Mouse (Mus musculus) cerebellum, adult 9-10 months (tissue): Measurements from ENCODE around the gene Syn2.

Experiments used
- DNase-seq: peaks from one replicate; pipeline ENCODE4 v3.0.0; 2022

The Syn2 gene

DNA sequence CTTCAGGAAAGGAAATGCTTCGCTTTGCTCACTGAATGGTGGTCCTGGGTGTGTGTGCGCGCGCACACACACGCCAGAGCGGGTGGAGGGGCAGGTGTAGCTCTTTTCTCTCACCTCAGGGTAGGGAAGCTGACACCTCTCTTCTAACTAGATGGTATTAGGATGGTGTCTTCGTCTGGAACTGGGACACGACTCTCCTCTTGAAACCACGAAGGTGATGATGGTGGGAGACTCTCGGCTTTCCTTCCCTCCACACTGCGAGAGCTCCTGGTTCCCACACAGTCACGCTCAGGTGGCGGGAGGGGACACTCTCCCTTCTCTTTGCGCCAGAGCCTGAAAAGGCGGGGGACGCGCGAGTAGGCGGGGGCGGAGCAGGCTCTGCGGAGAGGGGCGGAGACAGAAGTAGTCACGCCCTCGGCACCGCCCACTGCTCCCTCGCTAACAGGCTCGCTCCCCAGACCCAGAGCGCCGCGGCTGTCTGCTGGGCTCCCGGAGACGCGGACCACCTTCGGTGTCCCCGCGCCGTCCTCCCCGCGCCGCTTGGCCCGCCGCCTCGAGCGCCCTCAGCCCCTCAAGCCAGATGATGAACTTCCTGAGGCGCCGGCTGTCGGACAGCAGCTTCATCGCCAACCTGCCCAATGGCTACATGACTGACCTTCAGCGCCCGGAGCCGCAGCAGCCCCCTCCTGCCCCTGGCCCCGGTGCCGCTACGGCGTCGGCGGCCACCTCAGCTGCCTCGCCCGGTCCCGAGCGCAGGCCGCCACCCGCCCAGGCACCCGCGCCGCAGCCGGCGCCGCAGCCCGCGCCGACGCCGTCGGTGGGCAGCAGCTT, at the start of gene Syn2:
Gene Syn2 (plus strand): TSS at position 402 of the 831 bp plus-strand sequence.
- DNase-seq: peak; percentile 97

DNA sequence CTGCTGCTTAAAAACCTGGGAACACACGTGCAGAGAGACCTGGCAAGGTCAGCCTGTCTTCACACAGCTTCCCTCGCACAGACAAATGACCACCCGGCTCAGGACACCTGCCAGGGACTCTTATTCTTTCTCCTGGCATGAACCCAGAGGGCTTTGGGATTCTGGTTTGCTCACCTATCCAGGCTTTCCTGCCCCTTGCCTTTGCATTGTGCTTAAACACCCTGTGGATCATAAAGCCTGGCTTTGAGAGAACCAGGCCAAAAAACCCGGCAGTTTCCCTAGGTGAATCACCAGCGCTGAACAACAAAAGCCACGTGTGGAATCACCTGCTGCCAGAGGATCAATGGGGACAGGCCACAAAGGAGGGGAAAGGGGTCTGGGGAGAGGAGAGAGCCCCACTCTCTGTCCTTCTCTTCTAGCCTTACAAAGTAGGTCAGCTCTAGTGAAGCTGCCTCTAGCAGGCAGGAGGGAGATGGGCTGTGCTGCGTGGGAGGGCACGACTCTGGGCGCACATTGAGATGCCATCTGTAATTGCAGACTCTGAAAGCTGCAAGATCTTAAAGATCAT, 49.3 kb upstream of the Syn2 start:
- peak; percentile 90 for DNase-seq

DNA sequence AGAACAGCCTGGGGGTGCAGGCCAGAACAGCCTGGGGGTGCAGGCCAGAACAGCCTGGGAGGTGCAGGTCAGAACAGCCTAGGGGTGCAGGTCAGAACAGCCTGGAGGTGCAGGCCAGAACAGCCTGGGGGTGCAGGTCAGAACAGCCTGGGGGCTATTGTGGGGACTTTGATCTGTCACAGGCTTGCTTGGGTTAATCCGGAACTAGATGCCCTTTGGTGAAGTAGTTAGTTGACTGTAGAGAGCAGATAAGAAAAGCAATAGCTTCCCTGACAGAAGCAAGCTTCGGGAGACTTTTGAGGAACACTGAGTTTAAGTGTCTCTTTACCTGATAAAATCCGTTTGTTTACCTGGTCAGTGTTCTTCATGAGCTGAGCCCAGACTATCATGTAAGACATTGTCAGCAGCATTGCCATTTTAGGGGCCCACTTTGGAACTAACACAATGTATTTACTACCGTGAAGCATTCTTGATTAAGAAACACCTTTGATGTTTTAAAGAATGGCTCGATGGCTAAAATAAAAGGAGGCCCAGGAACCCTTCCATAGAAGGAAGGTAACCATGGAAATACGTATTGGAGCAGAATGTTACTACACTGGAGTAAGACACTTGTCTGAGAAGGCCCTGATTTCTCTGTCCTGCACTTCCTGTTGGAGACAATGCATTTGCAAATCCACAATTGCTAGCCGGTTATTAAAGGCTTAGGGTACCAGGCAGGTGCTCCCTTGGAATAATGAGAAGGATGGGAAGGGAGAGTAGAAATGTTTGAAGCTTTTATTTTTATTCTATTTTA, 46.2 kb upstream of the Syn2 start:
- DNase-seq: no peak

DNA sequence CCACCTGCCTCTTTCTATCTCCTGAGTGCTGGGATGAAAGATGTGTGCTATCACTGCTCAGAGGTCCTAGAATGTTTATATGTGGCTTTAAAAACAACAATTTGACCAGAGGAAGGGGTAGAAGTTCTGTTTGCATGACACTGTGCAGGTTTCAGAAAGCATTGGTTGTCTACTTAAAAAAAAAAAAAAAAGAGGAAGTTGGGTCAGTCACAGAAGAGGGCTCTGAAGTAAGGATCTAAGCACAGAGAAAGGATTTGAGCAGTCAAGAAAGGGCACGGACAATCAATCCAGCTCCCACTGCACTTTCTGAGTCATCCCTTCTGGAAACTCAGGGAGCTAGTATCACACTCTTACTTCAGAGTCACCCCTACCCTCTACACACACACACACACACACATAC, 43.0 kb upstream of the Syn2 start:
- DNase-seq: no peak

DNA sequence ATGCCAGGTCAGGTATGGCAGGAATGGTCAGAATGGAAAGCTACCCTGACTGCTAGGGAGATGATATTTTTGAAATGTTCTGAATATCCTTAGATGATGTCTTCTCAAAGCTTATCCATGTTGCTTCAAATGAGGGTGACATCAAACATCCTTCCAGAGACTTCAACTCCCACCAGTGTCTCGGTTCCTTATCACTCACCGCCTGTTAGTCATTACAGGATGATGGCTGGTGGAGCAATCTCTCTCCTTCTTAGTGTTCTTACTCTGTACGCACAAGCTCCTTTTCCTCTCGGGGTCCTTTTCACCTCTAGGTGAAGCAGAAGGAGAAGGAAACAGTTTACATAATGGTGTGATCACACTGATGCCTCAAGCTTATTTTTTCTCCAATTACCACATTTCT, 32.2 kb upstream of the Syn2 start:
- no peak for DNase-seq

DNA sequence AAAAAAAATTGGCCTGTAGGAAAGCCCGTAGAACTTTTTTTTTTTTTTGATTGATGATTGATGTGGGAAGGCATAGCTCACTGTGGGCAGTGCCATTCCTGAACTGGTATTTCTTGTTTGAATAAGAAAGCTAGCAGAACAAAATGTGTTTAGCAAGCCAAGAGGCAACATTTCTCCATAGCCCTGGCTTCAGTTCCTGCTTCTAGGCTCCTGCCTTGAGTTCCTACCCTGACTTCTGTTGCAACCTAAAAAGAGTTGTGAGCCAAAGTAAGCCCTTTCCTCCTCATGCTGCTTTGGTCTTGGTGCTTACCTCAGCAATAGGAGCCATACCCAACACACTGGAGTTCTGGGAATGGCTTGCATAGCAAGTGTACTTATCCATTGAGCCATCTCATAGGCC, 23.3 kb upstream of the Syn2 start:
- no peak for DNase-seq

DNA sequence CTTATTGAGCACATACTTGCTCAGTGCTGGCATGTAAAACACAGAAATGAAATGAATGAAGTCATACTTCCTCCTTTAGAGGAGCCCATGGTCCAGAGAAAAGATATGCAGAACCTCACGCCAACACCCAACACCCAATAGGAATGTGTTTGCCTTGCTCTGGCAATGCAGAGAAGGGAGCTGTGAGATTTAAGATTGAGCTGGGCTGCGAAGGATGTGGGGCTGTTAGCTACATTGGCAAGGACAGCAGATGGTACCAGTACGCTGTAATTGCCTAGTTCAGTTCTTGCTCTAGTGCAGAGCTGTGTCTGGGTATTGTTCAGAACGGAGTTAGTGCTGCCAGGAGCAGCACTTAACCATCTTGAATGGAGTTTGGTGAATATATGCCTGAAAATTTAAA, 12.5 kb upstream of the Syn2 start:
- no peak for DNase-seq

DNA sequence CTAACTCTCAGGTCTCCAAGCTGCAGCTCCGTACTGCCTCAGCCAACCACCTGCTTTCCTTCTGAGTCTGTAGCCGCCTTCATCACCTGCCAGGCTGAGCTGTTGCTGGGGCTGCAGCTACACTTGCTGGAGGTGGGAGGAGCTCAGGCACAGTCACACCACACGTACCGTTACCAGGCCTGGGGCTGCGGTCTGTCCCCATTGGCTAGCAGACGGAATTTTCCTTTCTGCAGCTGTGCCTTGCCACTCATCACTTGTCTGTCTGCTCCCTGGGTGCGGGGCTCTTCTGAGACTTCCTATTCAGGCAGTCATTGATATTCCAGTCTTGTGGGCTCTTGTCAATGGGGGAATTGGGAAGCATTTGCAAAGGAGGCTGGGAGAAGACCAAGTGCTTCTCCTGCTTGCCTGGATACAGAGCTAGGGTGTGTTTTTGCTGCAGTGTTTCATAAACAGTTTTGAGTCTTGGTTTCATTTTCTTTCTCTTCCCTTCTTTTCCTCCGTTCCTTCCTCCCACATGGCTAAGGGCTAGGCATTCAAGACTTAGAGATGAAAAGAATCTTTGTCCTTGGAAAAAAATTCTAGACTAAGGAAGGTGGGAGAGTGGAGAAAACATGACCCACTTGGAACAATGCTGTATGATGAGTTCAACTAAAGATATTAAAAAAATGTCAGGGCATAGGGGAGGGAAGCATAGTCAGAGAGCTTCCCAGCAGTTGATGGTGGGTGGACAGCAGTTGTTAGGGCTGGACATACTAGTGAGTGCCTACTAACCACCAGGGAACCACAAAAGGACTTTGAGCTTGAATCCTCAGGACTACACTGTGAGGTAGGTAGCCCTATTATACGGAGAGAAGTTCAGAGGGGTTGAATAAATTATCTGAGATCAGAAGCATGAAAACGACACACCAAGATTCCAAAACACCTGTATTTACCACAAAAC, 11.2 kb upstream of the Syn2 start:
- peak; percentile 49 for DNase-seq

DNA sequence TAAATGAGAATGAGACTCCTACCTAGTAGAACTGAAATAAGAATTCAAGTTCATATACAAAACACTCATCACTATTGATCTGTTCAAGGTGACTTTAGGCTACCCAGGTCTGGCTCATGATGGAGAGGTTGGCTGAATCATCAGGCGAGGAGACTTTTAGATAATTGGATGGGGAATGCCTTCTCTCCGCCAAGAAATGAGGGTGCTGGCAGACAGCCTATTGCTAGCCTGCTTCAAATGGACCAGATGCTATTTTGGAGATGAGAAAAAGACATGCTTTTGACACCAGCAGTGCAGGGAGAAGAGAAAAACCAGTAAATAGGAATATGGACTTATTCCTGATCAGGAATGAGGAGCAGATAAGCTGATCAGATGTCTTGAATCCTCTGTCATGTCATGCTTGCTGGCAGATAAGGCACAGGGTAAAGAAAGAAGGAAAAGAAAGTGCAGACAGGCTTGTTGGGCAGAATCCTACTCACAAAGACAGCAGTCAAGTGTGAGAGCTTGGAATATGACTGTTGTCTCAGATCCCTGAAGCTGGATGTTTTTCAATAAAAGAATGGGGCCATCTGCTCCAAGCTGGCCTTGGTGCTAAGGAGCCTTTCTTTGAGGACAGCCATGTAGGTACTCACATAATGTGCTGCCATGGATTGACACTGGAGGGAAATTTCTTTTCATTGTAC, 9.9 kb upstream of the Syn2 start:
- peak; percentile 97 for DNase-seq

DNA sequence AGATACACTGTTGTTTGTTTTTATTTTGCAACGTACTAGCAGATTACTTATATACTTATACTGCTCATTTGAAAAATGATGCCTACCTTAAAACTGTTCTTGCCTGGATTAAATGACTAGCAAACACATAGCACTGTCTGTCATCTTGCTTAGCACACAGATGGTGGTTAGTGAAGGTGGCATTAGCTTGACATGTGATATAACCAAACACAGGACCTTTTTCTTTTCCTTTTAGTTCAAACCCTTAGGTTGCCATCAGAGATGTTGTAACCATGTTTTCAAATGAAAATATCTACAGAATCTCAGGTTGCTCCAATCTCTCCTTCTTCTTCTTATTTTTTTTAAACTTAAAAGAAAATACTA, 9.4 kb upstream of the Syn2 start:
- DNase-seq: no peak

DNA sequence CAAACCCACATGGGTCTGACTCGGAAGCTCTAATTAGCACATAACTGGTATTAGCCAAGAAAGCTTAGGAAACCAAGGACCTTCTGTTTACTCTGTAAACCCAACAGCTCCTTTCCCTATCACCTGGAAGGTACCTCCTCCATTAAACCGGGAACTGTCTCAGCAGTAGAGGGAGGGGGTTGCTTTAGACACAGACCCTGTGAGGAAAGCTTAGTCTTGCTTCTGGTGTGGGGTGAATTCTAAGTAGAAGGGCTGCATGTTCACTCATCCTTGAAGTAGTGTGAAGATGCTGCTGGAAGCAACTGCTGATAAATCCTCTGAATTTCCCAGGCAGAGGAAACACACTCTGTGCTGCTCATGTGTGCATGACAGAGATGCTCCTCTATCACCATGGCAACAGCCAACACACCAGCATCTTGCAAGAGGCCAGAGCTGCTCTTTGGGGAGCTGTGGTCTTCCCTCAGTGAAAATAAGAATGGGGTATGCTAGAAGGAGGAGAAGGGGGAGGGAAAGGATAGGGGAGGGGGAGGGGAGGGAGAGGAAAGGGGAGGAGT, 8.4 kb upstream of the Syn2 start:
- DNase-seq: no peak

DNA sequence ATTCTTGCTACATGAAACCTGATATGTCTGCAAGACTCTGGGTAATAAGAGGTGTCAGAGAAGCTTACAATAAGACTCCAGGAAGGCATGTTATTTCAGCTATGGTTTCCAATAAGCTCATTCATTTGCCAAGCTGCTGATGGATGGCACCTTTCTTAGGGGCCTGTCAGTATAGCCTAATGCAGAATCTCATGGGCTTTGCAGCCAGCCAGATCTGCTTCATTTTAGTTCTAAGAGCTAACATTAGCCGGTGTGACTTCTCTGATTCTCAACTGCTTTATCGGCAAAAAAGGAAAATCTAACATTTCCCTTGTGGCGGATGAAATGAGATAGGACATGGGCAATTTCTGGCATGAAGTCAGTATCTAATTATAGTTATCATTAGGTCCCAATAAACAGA, 7.9 kb upstream of the Syn2 start:
- DNase-seq: no peak

DNA sequence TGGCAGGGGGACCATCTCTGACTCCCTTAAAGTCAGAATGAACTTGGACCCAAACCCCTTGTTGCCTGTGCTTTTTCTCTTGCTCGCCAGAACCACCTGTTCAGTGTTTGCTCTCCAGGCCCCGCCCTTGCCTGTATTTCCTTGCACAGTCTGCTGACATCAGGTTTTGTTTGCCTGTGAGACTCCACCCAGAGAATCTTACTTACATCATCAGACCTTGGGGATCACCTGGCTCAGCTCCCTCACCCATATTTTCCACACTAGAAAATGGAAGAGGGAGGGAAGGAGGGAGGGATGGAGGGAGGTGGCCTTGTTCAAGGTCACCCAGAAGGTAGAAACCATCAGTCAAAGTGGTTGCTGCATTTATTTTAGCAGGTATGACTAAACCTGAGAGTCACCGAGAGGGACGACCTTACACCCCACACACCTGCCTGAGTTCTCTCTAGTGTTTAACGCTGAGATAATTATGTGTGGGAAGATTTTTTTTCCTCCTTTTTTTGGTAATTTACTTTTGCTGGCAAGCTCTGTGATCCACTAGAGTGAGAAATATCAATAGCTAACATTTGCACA, 7.4 kb upstream of the Syn2 start:
- no peak for DNase-seq

DNA sequence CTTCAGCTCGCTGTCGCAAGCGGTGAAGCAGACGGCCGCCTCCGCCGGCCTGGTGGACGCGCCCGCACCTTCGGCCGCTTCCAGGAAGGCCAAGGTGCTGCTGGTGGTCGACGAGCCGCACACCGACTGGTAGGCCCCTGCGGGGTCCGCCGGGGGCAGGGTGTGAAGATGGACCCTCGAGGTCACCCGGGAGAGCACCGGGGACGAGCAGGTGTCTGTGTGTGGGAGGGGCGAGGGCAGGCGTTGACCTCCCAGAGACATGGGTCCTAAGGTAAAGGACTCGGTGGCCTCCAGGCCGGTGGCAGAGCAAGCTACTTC, 589 bp downstream of the Syn2 start:
- peak; percentile 70 for DNase-seq

DNA sequence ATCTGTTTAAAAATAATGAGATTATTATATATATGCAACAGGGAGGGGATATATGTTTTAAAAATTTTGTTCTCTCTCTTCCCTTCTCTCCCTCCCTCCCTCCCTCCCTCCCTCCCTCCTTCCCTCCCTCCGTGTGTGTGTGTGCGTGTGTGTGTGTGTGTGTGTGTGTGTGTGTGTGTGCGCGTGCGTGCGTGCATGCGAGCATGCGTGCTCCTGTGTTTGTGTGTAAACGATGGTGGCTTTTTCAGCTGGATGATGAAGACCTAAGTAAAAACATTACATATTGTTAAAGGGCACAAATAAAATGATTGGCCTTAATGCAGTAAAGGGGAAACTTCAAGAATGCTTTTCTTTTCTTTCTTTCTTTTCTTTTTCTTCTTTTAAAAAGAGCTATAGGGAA, 1.5 kb downstream of the Syn2 start:
- DNase-seq: no peak

DNA sequence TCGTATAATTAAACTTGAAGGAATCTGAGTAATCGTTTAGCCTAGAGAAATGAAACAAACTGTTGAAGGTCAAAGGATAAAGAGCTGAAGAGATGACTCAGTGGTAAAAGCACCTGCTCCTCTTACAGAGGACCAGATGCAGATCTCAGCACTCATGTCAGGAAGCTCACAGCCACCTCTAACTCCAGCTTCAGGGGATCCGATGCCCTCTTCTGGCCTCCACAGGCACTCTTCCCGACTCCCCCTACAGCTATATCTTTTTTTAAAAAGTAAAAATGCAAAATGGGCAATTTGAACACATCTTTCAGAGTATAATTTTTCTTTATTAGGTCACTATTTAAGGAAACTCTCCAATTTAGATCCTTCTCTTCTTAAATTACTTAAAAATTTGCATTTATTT, 6.7 kb downstream of the Syn2 start:
- DNase-seq: no peak

DNA sequence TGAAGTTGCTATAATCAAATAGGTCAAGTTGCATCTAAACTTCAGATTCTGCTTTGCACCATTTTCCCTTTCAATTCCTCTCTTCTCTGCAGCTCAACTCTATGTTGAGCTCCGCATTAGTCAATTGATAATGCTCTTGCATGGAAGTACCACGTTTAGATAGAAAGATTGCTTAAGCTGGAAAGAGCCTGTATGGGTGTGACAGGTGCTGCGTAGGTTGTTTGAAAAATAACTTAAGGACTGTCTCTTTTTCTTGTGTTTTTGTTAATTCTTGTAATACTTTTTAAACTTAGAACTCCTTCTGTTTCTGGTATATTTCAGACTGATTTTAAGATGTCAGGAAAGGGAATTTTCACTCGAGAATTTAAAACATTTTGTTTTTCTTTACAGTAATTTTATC, 26.5 kb downstream of the Syn2 start:
- no peak for DNase-seq

DNA sequence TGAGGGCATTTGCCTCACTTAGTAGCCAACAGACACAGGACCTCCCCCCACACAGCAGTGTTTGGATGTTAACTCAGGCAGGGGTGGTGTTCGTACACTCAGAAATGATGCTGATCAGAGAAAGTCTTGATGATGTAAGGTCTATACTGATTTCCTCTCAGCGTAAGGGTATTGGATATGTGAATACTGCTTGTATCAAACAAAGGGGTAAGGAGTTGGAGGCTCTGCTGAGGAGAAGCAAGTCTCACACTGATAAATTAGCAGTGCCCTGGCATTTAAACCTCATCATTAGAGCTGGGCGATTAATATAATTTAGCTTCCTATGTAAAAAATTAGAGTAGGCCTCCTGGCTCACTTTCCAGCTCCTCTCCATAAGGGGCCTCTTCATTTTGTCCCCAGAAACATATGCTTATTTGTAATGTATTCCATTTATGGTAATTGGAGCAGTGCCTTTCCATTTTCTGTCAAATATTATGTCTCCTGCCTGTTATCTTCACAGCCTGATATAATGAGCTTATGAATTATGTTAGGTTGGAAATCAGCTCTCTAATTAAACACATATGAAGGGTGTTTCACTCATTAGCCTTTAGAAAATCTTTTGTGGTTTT, 31.3 kb downstream of the Syn2 start:
- DNase-seq: peak; percentile 50

DNA sequence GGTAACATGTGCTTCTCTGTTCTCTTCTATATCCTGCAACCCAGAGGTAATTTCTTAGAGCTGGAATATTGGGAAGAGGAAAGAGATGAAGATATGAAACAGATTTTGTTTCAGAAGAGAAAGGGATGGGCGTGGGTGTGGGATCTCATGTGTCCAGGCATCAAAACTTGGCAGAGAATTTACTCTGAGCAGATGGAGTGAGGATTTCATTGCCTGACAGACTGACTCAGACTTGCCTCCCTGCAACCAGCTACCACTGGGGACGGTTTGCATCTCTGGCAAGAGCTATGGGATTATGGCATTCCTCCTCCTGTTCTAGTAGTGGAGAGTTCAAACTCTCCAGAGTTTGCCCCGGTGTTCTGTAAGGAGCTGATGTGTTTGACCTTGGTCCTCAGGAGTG, 34.2 kb downstream of the Syn2 start:
- DNase-seq: peak; percentile 95

DNA sequence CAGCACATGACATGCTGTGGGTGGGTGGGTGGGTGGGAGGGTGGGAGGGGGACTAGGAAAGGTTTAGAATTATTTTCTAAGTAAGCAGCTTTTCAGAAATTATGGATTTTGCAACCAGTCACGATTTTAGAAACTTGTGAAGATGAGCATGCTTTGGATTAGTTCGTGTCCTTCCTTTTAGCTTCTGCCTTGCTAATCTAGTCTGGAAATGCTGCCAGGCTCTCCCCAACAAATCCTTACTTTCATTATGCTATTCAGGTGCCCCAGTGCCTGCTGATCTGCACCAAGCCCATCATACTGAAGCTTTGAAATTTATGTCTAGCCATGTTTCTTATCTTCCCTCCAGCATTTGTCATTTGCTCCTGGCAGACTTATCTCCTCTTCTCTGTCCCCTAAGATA, 34.8 kb downstream of the Syn2 start:
- no peak for DNase-seq

DNA sequence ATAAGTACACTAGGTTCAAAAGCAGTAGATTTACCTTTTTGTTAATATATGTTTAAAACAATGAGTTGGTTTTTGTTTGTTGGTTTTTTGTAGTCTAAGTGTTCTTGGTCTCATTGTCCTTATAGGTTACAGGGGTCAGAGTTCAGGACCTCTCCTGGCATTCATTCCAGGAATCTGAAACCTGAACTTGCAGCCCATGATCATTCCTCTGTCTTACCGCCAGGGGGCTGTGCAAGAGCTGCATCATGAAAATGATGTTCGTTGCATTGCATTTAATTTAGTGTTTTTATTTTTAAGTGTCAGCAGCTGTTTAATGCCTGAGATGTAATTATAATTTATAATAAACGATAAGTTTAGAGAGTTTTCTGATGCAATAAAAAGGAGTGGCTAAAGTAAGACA, 40.1 kb downstream of the Syn2 start:
- no peak for DNase-seq
